Mouse (Mus musculus) left cerebral cortex, adult 18-20 months (tissue): ENCODE data around the gene Sec61a2. TPM values are rescaled to one million over a fixed set of nuclear protein-coding genes. Genes with fewer than 3 reads are reported as not detected.

ENCODE experiments used
- DNase-seq, 2 experiments: peaks; one replicate each; pipeline ENCODE4 v3.0.0; 2021 to 2022; ENCODE audit warnings: low spot score in 2 of 2, mixed read lengths in 1 of 2
- total RNA-seq, 2 experiments: library from RNA; stranded (reverse); gene quantifications; 2 replicates each; pipeline ENCODE4 v1.2.3; 2021

The Sec61a2 gene
- total RNA-seq, 2 experiments from 2014 or later: 90.5 to 91.5 TPM

DNA sequence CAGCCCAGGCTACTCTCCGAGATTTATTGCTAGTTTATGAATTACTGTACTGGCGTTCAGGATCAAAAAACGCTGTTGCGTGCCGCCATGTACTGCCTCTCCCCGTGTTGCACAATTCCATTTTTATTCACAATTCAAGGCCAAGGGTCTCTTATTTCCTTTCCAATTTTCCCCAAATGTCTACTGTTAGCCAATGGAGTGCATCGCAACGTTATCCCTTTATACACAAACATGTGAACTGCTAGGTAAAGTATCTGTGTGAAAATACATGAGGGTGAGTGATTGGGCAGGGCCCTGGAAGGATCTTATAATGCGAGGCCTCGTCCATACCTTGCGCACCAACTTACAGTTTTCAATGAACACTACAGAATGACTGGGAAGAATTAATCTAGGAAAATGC lies 936 bp downstream of the Sec61a2 start:
- DNase-seq: no peak

DNA sequence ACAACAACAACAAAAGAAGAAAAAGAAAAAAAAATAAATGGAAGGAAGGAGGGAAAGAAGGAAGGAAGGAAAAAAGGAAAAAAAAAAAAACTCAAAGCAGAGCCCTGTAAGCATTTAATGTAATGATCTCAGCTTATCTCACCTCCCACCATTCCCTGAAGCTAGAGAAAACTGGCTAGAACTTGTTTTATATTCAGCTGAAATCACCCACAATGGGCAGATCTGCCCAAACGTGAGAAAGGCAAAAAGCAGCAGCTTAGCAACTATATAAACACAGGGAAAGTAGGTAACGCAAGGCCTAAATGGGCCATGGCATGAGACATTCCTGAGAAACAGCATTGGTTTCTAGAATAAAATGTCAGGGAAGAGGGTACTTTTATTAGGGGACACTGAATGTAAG lies 5.8 kb downstream of the Sec61a2 start:
- peak; percentile 12 to 30 for DNase-seq

DNA sequence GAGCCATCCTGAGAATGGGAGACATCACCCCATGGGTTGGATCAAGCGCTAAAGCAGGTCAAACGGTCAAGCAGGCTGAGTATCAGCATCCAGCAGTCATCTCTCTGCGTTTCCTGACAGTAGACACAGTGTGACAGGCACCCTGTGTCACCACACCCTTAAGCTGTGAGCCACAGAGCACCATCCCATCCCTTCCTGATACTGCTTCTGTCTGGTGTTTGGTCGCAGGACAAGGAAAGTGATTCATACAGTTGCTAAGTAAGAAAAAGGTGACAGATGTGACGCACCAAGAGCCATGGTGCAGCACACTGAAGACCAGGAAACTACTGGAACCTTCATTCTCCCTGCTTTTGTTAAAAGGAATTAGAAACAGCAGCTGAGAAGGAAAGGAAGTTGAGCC lies 6.4 kb downstream of the Sec61a2 start:
- DNase-seq: no peak

DNA sequence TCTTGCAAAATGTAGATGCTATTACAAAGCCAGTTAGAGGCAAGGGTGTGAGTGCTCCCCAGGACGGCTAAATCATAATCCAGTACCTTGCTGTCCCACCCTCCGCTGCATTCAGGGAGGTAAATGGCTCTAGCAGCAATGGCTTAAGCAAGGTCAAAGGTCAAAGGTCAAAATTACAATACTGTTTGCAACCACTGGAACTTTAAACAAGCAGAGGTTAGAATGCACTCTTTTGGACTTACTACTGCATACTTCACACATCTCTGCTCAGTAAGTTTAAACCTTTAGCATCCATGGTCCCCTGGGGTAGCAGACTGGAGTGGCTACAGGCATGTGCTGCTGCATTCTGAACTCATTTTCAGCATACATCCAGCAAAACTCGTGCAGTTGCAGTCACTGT lies 17.8 kb downstream of the Sec61a2 start:
- no peak for DNase-seq

DNA sequence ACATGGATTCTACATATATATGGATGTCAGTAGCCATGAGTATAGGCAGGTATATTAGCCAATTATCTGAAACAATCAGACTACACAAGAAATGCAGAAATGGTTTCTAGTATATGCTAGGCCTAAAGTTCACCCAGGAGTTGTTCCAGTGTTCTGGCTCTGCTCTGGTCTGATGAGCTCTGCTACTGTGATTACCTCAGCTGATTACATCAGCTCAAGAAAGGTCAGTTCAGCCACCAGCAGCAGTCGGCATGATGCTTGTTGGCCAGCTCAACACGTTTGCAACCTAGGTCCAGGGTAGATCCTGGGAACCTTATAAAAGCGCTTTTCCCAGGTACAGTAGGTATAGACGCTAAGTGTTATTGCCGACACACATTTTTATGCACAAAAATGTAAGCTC lies 25.5 kb downstream of the Sec61a2 start:
- DNase-seq: no peak

DNA sequence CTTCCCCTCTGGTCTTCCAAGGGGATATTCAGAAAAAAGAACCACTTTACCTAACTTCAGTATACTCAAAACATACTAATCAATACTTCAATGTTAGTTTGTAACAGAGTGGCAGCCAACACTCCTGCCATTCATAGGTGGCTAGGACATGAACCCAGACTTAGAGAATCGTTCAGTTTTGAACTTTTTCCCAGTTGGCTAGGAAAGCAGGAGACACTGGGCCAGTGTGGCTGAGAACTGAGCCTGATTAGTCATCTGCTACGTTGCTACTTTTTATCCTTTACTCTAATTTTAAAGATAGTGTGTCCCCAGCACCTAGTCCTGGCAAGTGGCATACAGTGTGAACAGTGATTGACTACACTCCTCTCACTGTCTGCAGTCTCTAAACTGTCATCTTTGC lies 27.6 kb downstream of the Sec61a2 start:
- no peak for DNase-seq

DNA sequence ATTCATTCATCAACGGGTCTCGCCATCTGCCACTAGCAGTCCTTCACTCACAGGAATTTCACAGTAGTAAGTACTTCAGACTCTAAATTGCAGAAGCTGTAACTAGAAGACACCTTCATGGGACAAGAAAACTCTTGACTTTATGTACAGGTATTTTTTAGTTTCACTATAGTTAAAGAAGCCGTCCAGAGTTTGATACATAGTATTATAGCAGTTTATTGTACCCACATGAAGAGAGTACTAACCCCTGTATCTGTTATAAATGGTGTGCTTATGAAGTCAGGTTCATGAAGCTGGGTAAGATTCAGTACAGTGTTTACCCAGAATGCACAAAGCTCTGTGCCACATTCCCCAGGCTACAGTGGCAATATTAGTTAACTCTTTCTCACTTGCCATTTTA lies 32.4 kb downstream of the Sec61a2 start, which contains the start of gene Gm13199:
Gm13199 (minus strand) TSS at position 101 of the 400 bp plus-strand sequence.
- no peak for DNase-seq

DNA sequence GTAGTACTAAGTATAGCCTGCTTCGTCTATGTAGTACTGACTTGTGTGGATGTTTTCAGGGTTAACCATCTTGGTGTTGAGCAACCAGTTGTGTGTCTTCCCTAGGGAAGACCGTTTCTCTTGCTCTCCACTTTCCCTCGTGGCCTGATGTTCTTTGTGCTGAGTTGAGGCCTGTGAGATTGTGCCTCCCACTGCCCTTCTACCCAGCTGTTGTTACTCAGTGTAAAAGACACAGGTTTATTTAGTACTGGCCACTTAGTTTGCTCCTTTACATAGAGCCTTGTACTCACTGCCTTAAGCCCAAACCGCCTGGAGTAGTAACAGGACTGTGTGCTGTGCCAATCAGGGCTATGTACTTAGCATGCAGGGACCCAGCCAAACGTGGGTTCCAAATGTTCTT lies 43.4 kb downstream of the Sec61a2 start:
- no peak for DNase-seq

DNA sequence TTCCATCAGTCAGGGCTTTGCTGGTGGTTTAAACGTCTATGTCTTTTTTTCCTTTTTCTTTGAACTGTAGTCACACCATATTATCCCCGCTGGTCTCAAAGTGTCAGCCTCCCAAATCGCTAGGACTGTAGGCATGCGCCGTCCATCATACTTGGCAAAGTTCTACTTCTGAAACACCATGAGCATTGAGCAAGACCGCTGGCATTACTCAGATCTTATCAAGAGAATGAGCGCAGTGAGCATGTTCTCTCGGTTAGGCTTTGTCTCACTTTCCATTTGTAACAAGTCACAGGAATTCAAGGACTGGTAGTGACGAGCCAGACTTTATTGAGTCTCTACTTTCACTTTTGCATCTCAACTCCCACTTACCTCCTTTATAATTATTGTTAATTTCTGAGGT lies 44.1 kb downstream of the Sec61a2 start:
- no peak for DNase-seq

DNA sequence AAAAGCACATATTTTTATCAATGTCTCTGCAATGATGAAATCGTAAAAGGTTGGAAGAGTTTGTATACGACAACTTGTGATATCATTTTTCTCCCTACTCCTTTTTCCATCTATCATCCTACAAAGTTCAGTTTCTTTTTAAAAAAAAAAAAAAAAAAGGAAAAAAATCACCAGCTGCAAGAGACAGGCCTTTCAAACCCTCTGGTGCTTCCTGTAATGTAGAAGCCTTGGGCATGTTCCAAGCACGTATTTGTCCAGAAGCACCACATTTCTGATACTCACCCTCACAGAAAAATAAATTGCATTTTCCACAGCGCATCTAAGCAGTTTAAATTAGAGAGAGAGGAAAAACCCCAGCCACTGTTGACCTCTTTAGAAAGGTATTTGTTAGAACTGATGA lies 49.4 kb downstream of the Sec61a2 start:
- no peak for DNase-seq

DNA sequence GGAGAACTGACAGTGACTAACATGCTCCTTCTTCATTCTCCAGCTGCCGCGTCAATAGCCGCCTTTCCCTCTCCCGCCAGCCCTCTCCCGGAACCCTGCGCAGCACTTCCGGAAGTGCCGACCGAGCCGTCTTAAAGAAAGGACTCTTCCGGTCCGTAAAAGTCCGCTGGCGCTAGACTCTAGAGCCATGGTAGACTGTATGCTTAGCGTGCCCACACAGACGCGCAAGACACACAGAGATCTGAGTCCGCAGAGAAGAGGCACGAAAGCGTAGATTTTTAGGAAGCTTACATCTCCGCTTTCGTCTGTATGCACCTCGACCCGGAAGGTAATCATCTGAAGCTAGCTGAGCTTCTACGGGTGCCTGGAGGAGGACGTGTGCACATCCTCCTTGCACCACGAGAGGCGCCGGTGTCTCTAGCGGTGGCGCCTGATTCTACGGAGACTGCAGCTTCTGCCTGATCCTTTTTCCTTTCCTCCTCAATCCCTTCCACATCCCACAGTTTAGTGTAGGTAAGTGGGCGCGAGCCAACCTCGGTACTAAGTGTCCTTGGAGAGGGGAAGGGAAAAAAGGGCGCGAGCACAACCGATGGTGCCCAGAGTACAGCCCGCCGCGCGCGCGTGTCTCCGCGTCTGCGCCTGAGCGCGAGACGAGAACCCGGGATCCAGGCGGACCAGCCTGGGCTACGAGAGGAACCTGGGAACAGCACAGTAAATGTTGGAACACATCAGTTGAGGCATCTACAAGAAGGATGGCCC lies 50.2 kb downstream of the Sec61a2 start, which contains the start of the genes Nudt5 and Cdc123:
Nudt5 (plus strand) TSS at position 147 of the 759 bp plus-strand sequence.
Cdc123 (minus strand) TSS at position 292 of the 759 bp plus-strand sequence.
- DNase-seq: peak; percentile 89 to 91

DNA sequence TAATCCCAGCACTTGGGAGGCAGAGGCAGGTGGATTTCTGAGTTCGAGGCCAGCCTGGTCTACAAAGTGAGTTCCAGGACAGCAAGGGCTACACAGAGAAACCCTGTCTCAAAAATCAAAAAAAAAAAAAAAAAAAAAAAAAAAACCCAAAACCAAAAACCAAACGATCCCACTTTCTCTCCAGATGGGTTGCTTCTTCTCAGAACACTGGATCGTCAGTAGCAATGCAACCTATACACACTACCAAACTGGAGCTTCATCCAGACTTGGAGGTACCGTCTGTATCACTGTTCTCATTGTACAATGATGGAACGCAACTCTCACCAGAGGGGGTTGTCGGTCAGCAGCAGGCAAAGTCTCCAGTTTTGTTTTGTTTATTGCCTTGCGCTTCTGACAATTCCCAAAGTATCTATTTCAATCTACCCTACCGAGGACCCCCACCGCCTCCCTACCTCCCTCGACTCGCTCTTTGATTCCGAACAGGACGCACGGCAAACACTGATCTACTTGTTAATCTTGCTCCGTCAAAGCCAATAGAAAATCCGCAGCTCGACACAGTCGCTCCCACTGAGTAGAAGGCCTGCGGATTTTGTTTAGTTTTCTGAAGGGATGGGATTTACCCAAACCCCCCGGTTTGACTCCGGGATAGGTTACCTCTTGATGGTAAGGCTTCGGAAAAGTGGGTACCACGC lies 50.9 kb downstream of the Sec61a2 start:
- DNase-seq: no peak

DNA sequence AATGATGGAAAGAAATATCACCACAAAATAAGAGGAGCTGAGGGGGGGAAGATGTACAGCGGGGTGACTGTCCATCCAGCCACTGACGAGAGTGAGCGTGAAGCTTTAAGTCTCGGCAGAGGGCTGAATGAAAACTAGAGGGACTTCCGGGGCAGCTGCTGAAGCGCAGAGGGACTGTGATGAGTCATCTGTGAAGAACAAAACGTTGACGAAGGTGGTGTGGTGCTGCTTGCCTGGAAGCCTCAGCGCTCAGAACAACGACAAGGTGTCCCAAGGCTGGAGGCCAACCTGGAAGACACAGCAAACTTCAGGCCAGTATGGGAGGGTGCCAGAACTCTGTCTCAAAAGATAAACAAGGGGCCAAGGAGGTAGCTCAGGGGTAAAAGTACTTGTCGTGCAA lies 54.4 kb downstream of the Sec61a2 start:
- no peak for DNase-seq

DNA sequence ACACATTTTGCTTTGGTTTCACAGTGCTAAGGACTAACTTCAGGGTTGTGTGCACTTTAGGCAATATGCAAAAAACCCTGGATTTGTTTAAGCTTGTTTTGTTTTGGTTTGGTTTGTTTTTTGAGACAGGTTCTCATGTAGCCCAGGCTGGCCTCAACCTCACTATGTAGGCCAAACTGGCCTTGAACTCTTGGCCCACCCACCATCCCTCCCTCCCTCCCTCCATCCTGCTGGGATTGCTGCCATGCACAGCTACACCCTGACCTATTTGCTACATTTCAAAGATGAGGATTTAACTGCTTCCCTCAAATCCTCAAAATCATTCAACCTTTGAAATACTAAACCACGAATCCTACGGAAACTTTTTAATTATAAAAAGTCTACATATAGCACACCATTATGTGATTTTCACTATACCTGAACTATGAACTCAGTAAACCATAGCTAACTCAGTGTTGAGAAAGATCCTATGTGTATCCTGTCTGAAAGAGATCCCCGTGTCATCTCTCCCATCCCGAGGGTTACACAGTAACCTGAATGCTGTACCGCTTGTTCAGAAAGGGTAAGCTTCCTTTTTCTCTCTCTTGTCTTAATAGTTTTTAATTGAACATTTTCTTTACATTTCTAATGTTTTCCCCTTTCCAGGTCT lies 69.8 kb downstream of the Sec61a2 start:
- DNase-seq: no peak

DNA sequence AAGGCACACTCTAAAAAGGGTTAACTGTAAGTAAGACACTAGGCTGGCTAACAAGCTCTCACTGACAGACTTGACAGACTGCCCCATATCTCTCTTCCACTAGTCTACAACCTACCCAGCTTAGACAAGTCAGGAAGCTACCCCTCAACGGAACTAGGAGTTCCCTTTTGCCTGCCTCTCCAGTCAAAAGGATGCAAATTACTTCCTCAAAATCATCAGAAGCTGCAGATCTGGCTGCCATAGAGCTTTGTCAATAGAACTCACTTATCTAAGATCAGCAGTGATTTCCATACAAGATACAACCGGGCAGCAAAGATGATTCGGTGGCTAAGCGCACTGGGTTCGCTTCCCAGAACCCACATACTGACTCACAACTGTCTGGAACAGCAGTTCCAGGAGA lies 70.5 kb downstream of the Sec61a2 start:
- no peak for DNase-seq

DNA sequence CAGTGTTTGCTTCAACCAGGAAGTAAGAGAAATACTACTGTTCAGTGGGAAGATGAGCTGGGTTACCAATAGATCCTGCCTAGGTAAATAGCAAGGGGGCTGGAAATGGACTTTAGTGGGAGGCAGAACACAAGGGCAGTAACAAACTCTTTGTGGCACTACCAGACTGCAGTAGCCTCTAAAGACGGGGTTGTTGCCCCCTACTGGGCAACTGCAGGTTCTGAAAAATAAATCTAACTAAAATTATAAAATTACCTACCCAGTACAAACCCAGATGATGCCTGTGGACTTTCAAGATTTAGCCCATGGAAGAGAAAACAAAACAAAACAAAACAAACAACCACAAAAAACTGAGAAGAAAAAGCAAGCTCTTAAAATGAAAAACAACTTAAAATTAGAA lies 71.0 kb downstream of the Sec61a2 start:
- no peak for DNase-seq

DNA sequence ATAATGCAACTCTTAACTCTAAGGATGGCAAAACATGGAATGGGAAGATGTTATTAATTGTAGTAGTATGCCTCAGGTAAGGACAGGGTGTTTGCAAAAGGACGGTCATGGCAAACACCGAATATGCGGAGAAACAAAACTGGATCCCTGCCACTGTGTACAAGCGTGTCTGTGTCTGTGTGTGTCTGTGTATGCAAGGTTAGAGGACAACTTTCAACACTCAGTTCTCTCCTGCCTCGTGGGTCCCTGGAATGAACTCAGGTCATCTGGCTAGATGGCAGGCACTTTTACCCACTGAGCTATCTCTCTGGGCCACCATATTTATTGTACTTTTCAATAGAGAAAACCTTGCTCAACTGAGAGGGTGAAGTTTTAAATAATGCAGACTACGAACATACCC lies 72.8 kb downstream of the Sec61a2 start:
- no peak for DNase-seq

DNA sequence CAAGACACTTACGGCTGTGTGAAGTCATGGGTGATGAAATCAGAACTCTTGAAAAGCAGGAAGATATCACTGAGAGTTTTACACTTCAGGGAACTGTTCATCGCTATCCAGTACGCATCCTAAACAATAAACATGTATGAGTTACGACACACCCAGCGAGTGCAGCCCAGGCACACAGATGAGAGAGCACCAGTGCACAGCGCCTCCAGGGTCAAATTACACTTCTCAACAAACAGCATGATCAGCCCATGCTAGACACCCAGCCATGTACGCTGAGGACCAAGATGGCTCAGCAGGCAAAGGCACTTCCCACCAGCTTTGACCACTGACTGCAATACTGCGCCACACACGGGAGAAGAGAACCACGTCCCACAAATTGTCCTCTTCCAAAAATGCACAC lies 74.0 kb downstream of the Sec61a2 start:
- no peak for DNase-seq
